Mouse (Mus musculus) cerebellum, adult 8-10 months (tissue): ENCODE measurements around the gene Mia3.
"Not testable (repeated sequence)": the region's sequence is repeated elsewhere in the genome, so short reads cannot be mapped to it uniquely, and the experiment has no call there.

ENCODE experiments used
- DNase-seq: peaks from one replicate; pipeline ENCODE4 v3.0.0; 2022

Gene Mia3

GRCm38 (mm10) chr1:183344886-183345816, 24.2 kb downstream of the Mia3 start:
- DNase-seq = peak; percentile 76

- DNase-seq = not testable (repeated sequence)
Measured at GRCm38 (mm10) chr1:183342902-183343301, 26.5 kb downstream of the Mia3 start.

GRCm38 (mm10) chr1:183327171-183327570, 42.2 kb downstream of the Mia3 start:
- no peak for DNase-seq

GRCm38 (mm10) chr1:183324433-183324832, 44.9 kb downstream of the Mia3 start:
- DNase-seq = no peak

- no peak for DNase-seq
Measured at GRCm38 (mm10) chr1:183323923-183324322, 45.4 kb downstream of the Mia3 start.

GRCm38 (mm10) chr1:183322496-183322895, 46.9 kb downstream of the Mia3 start:
- DNase-seq = not testable (repeated sequence)

GRCm38 (mm10) chr1:183320708-183321107, 48.6 kb downstream of the Mia3 start:
- DNase-seq = no peak

GRCm38 (mm10) chr1:183315783-183316182, 53.6 kb downstream of the Mia3 start:
- no peak for DNase-seq

GRCm38 (mm10) chr1:183312076-183312475, 57.3 kb downstream of the Mia3 start:
- DNase-seq = no peak

GRCm38 (mm10) chr1:183309601-183310000, 59.8 kb downstream of the Mia3 start:
- DNase-seq = not testable (repeated sequence)

GRCm38 (mm10) chr1:183308476-183308875, 60.9 kb downstream of the Mia3 start:
- DNase-seq = no peak

- DNase-seq = no peak
Measured at GRCm38 (mm10) chr1:183307555-183307954, 61.8 kb downstream of the Mia3 start.

GRCm38 (mm10) chr1:183299161-183299560, 70.2 kb downstream of the Mia3 start:
- peak; percentile 89 for DNase-seq

- peak; percentile 11 for DNase-seq
Measured at GRCm38 (mm10) chr1:183297886-183298489, 71.4 kb downstream of the Mia3 start.

GRCm38 (mm10) chr1:183297473-183297885, 71.9 kb downstream of the Mia3 start:
- peak; percentile 55 for DNase-seq

- DNase-seq = peak; percentile 94
Measured at GRCm38 (mm10) chr1:183296877-183297383, 72.4 kb downstream of the Mia3 start, which contains the start of gene Brox. Brox (minus strand) TSS chr1:183297269.

GRCm38 (mm10) chr1:183296465-183296864, 72.9 kb downstream of the Mia3 start, which contains the start of gene Aida:
Aida (plus strand) TSS chr1:183296590.
- no peak for DNase-seq

GRCm38 (mm10) chr1:183289576-183289975, 79.8 kb downstream of the Mia3 start:
- DNase-seq = no peak

- no peak for DNase-seq
Measured at GRCm38 (mm10) chr1:183288351-183288750, 81.0 kb downstream of the Mia3 start.
